Mouse (Mus musculus): ENCODE results near the gene Rpl6.
"Not testable (repeated sequence)": the region's sequence is repeated elsewhere in the genome, so short reads cannot be mapped to it uniquely, and the experiment has no call there.

DNA sequence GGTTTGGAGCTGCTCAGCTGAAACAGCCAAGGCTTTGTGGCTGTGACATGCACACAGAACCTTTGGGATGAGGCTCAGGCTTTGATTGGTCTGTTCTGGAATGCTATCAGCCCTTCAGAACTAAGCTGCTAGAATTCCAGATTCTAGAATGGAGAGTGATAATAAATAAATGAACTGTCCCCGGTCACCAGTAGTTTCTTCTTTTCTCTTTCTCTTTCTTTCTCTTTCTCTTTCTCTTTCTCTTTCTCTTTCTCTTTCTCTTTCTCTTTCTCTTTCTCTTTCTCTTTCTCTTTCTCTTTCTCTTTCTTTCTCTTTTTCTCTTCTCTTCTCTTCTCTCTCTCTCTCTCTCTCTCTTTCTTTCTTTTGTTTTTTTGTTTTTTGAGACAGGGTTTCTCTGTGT, 23.0 kb downstream of the Rpl6 start:
- TF ChIP-seq CTCF, EP300 (IDR thresholded peaks at IDR 0.05): not testable (repeated sequence)
